Mouse (Mus musculus) liver, embryonic 15.5 days (tissue): ENCODE data around the gene Rpl28. TPM values are rescaled to one million over a fixed set of nuclear protein-coding genes. Genes with fewer than 3 reads are reported as not detected.

ENCODE experiments used
- ATAC-seq: fragments of 200-750 bp; cut with Nextera tagmentation; 2 replicates; pipeline ENCODE4 v1.8.0; 2017; ENCODE audit warnings: moderate number of reproducible peaks, mild to moderate bottlenecking, moderate library complexity; ENCODE audit not compliant: insufficient read depth
- H3K27ac ChIP-seq: fragments of 300-500 bp; sonication (generic); replicated peaks from 2 replicates; pipeline ENCODE4 v1.5.1; 2015; ENCODE audit warnings: mild to moderate bottlenecking, inconsistent platforms
- H3K27me3 ChIP-seq: fragments of 300-500 bp; sonication (generic); 2 replicates; pipeline ENCODE4 v1.6.1; 2015; ENCODE audit warnings: mild to moderate bottlenecking, inconsistent platforms
- H3K36me3 ChIP-seq: fragments of 300-500 bp; sonication (generic); replicated peaks from 2 replicates; pipeline ENCODE4 v1.6.1; 2015; ENCODE audit warnings: moderate library complexity, mild to moderate bottlenecking, inconsistent platforms
- H3K4me1 ChIP-seq: fragments of 300-500 bp; sonication (generic); replicated peaks from 2 replicates; pipeline ENCODE4 v1.6.1; 2015; ENCODE audit warnings: inconsistent platforms
- H3K4me2 ChIP-seq: fragments of 300-500 bp; sonication (generic); 2 replicates; pipeline ENCODE4 v1.6.1; 2015; ENCODE audit warnings: moderate library complexity, mild to moderate bottlenecking, inconsistent platforms
- H3K4me3 ChIP-seq: fragments of 300-500 bp; sonication (generic); replicated peaks from 2 replicates; pipeline ENCODE4 v1.5.1; 2015; ENCODE audit warnings: mild to moderate bottlenecking, inconsistent platforms
- H3K9ac ChIP-seq: fragments of 300-500 bp; sonication (generic); 2 replicates; pipeline ENCODE4 v1.6.1; 2015; ENCODE audit warnings: moderate library complexity, mild to moderate bottlenecking, inconsistent platforms
- H3K9me3 ChIP-seq: fragments of 300-500 bp; sonication (generic); replicated peaks from 2 replicates; pipeline ENCODE4 v1.6.1; 2016; ENCODE audit warnings: inconsistent platforms
- WGBS: fragments of 180-500 bp; shearing (Covaris S2); methylation state at CpG from one replicate; pipeline ENCODE4 v1.1.7; 2015; ENCODE audit warnings: mixed read lengths; ENCODE audit not compliant: insufficient replicate concordance; 5-methylcytosine and 5-hydroxymethylcytosine counted together
- polyA plus RNA-seq: library from polyadenylated mRNA; unstranded; fragments of >200 nt; fragmentation: Nextera tagmentation; extraction: Ambion mirVana; gene quantifications from 2 replicates; pipeline ENCODE4 v1.2.1, GENCODE M21; 2015

Rpl28 gene
- polyA plus RNA-seq, result 169 and 173 TPM in 2 replicates

- peaks cover 56% of the 10 kb centered on the region for H3K4me1 ChIP-seq
- 1% methylated on average over 54 of the region's 54 CpGs for WGBS
These were observed at the start of gene Rpl28 for GRCm38 (mm10) chr7:4792278-4793212. TSS of gene Rpl28 (plus strand) at chr7:4792874.

GRCm38 (mm10) chr7:4743354-4743753 lies 49.3 kb upstream of the Rpl28 start:
- H3K9ac ChIP-seq, result peak overlapping the region; percentile 83; the same call in 1 of the 2 replicates
- 19% methylated on average over 2 of the region's 2 CpGs for WGBS
- peaks cover 93% of the 10 kb centered on the region for H3K4me1 ChIP-seq

More at GRCm38 (mm10) chr7:4792278-4793212, at the start of gene Rpl28:
- Histone ChIP-seq H3K27me3 (no peaks in the 10 kb centered on the region), H3K9me3 (no peaks in the 10 kb centered on the region), H3K36me3 (peaks cover 43% of the 10 kb centered on the region), H3K4me2 (peak within 1 kb of the TSS; percentile 79), H3K9ac (peak within 1 kb of the TSS; percentile 95), H3K27ac (peak within 1 kb of the TSS; percentile 95), H3K4me3 (peak within 1 kb of the TSS; percentile 96)
- ATAC-seq, result peak; percentile 83

GRCm38 (mm10) chr7:4744886-4745285 lies 47.8 kb upstream of the Rpl28 start:
- no peak overlapping the region for H3K9ac ChIP-seq
- WGBS, result 51% methylated on average over 6 of the region's 6 CpGs
- peaks cover 53% of the 10 kb centered on the region for H3K36me3 ChIP-seq
- peak overlapping the region; percentile 88 for H3K4me2 ChIP-seq
- no peaks in the 10 kb centered on the region for H3K27me3 ChIP-seq
- peaks cover 97% of the 10 kb centered on the region for H3K4me1 ChIP-seq
- H3K27ac ChIP-seq, result peak overlapping the region; percentile 94
- no peak overlapping the region for H3K4me3 ChIP-seq
- no peaks in the 10 kb centered on the region for H3K9me3 ChIP-seq
- ATAC-seq, result no peak

More at GRCm38 (mm10) chr7:4743354-4743753, 49.3 kb upstream of the Rpl28 start:
- H3K27ac ChIP-seq, result peak overlapping the region; percentile 94
- H3K36me3 ChIP-seq, result peaks cover 46% of the 10 kb centered on the region
- no peaks in the 10 kb centered on the region for H3K27me3 ChIP-seq
- no peak for ATAC-seq
- no peaks in the 10 kb centered on the region for H3K9me3 ChIP-seq
- peak overlapping the region; percentile 78 for H3K4me3 ChIP-seq
- H3K4me2 ChIP-seq, result peak overlapping the region; percentile 88

- 83% methylated on average over 22 of the region's 22 CpGs for WGBS
- Histone ChIP-seq H3K4me3 (peak overlapping the region; percentile 10; the same call in 1 of the 2 replicates), H3K36me3 (peaks cover 54% of the 10 kb centered on the region), H3K27me3 (no peaks in the 10 kb centered on the region), H3K4me2 (peak overlapping the region; percentile 56), H3K4me1 (peaks cover 98% of the 10 kb centered on the region), H3K9ac (0 out of 2 replicates have a peak overlapping the region, but pooled peaks have one; percentile 12), H3K9me3 (no peaks in the 10 kb centered on the region), H3K27ac (peak overlapping the region; percentile 93)
- no peak for ATAC-seq
These were observed 46.2 kb upstream of the Rpl28 start for GRCm38 (mm10) chr7:4746326-4746980.

GRCm38 (mm10) chr7:4747156-4747899 lies 45.3 kb upstream of the Rpl28 start:
- WGBS, result 41% methylated on average over 9 of the region's 9 CpGs
- no peaks in the 10 kb centered on the region for H3K27me3 ChIP-seq
- peak overlapping the region; percentile 47 for H3K9ac ChIP-seq
- peak; percentile 75 for ATAC-seq
- H3K4me3 ChIP-seq, result peak overlapping the region; percentile 10; the same call in 1 of the 2 replicates
- peak overlapping the region; percentile 56 for H3K4me2 ChIP-seq
- peaks cover 50% of the 10 kb centered on the region for H3K36me3 ChIP-seq
- H3K4me1 ChIP-seq, result peaks cover 98% of the 10 kb centered on the region
- H3K27ac ChIP-seq, result peak overlapping the region; percentile 93
- H3K9me3 ChIP-seq, result no peaks in the 10 kb centered on the region

- H3K9ac ChIP-seq, result peak overlapping the region; percentile 47
- H3K4me1 ChIP-seq, result peaks cover 98% of the 10 kb centered on the region
- 64% methylated on average over 4 of the region's 4 CpGs for WGBS
- H3K9me3 ChIP-seq, result no peaks in the 10 kb centered on the region
- peaks cover 40% of the 10 kb centered on the region for H3K36me3 ChIP-seq
- ATAC-seq, result no peak
- H3K4me2 ChIP-seq, result peak overlapping the region; percentile 56
- no peaks in the 10 kb centered on the region for H3K27me3 ChIP-seq
- H3K4me3 ChIP-seq, result no peak overlapping the region
- H3K27ac ChIP-seq, result peak overlapping the region; percentile 93
These were observed 44.4 kb upstream of the Rpl28 start for GRCm38 (mm10) chr7:4748321-4748720.

- Histone ChIP-seq H3K27ac (peak overlapping the region; percentile 93), H3K36me3 (peaks cover 33% of the 10 kb centered on the region), H3K4me3 (no peak overlapping the region), H3K4me1 (peaks cover 91% of the 10 kb centered on the region), H3K27me3 (no peaks in the 10 kb centered on the region), H3K9ac (peak overlapping the region; percentile 2), H3K9me3 (no peaks in the 10 kb centered on the region), H3K4me2 (peak overlapping the region; percentile 25; the same call in 1 of the 2 replicates)
- 33% methylated on average over 2 of the region's 2 CpGs for WGBS
- ATAC-seq, result peak; percentile 7
These were observed 43.5 kb upstream of the Rpl28 start for GRCm38 (mm10) chr7:4749169-4749568.

- Histone ChIP-seq H3K4me2 (peak overlapping the region; percentile 85), H3K9me3 (no peaks in the 10 kb centered on the region), H3K27me3 (no peaks in the 10 kb centered on the region), H3K4me3 (peak overlapping the region; percentile 67), H3K27ac (peak overlapping the region; percentile 88), H3K4me1 (peaks cover 60% of the 10 kb centered on the region), H3K36me3 (peaks cover 8% of the 10 kb centered on the region), H3K9ac (peak overlapping the region; percentile 64)
- ATAC-seq, result peak; percentile 75
- 3% methylated on average over 30 of the region's 30 CpGs for WGBS
These were observed 40.5 kb upstream of the Rpl28 start for GRCm38 (mm10) chr7:4751971-4752820.

GRCm38 (mm10) chr7:4752821-4753570 lies 39.7 kb upstream of the Rpl28 start, which contains the start of gene Cox6b2:
TSS of gene Cox6b2 (minus strand) at chr7:4753094.
- peaks cover 8% of the 10 kb centered on the region for H3K36me3 ChIP-seq
- peak; percentile 80 for ATAC-seq
- WGBS, result 3% methylated on average over 24 of the region's 24 CpGs
- H3K9me3 ChIP-seq, result no peaks in the 10 kb centered on the region
- H3K27ac ChIP-seq, result peak within 1 kb of the TSS; percentile 88
- peak within 1 kb of the TSS; percentile 67 for H3K4me3 ChIP-seq
- peak within 1 kb of the TSS; percentile 64 for H3K9ac ChIP-seq
- H3K4me1 ChIP-seq, result peaks cover 52% of the 10 kb centered on the region
- peak within 1 kb of the TSS; percentile 85 for H3K4me2 ChIP-seq
- H3K27me3 ChIP-seq, result no peaks in the 10 kb centered on the region
